Mouse (Mus musculus): ENCODE measurements around the gene Atraid. TPM values are rescaled to one million over a fixed set of nuclear protein-coding genes. Genes with fewer than 3 reads are reported as not detected.
"Not testable (repeated sequence)": the region's sequence is repeated elsewhere in the genome, so short reads cannot be mapped to it uniquely, and the experiment has no call there.

The Atraid gene
- polyA plus RNA-seq, 1 experiment, result 110 TPM

DNA sequence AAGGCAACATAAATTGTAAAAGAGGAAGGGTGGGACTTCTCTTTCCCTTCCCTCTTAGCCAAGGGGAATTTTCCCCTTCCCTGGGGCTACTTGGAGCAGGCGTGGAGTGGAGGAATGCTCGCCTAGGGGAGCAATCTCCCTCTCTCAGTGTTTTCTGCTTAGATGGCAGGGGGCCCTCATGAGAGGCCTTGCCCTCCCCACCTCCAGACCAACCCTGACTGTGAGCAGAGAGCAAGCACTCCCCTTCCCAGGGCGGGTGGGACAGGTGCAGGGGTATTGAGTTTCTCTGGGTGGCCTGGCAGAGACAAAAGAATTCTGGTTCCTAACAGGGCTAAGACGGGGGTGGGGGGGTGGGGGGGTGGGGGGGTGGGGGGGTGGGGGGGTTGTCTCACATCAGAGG, 24.9 kb upstream of the Atraid start:
- TF ChIP-seq POLR2A (IDR thresholded peaks at IDR 0.05; ENCODE audit: low read depth, low read length) (no peak), CTCF (IDR thresholded peaks at IDR 0.05; ENCODE audit: borderline replicate concordance, insufficient read depth, low read length) (no peak)
- Histone ChIP-seq H3K4me3 (ENCODE audit: insufficient read depth, low read length) (no peak overlapping the region), H3K27ac (ENCODE audit: insufficient read depth, low read length) (no peak overlapping the region), H3K4me1 (ENCODE audit: control insufficient read depth, insufficient read depth, low read length) (no peaks in the 10 kb centered on the region)

DNA sequence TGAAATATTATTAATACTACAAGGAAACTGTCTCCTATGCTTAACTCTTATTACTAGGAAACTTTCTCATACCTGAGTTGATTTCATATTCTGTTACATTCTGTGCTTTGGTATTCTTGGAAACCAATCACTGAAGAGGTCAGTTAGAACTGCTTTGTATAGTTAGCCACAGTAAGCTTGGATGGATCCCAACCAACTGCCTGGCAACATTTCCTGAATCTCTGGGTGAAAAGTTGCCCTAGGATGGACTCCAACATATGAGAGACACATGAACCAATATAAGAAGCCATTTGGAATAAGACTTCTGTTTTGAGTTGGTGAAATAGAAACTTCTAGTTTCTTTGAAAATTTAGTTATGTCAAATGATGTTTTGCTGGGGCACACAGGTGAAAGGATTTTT, 23.5 kb upstream of the Atraid start:
- no peak overlapping the region for H3K4me3 ChIP-seq (ENCODE audit: insufficient read depth, low read length)
- TF ChIP-seq POLR2A (IDR thresholded peaks at IDR 0.05; ENCODE audit: low read depth, low read length), result no peak
- no peak for TF ChIP-seq CTCF (IDR thresholded peaks at IDR 0.05; ENCODE audit: borderline replicate concordance, insufficient read depth, low read length)
- H3K27ac ChIP-seq (ENCODE audit: insufficient read depth, low read length), result no peak overlapping the region
- H3K4me1 ChIP-seq (ENCODE audit: control insufficient read depth, insufficient read depth, low read length), result no peaks in the 10 kb centered on the region

DNA sequence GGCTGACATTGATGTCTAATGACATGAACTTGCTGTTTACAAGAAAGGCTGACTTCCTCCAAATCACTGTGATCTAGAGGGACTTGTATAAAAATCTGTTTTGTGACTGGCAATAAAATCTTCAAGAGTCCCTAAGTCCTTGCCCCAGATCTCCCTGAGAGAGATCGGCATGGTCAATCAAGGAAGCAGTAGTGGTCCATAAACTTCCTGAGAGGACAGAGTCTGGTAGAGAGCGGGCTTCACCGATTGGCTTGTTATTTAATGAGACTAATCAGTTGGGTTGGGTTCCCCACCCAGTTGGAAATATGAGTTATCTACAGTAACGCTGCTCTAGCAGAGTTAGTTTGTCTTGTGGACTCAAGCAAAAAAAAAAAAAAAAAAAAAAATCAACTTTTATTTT, 17.2 kb upstream of the Atraid start:
- no peaks in the 10 kb centered on the region for H3K4me1 ChIP-seq (ENCODE audit: control insufficient read depth, insufficient read depth, low read length)

DNA sequence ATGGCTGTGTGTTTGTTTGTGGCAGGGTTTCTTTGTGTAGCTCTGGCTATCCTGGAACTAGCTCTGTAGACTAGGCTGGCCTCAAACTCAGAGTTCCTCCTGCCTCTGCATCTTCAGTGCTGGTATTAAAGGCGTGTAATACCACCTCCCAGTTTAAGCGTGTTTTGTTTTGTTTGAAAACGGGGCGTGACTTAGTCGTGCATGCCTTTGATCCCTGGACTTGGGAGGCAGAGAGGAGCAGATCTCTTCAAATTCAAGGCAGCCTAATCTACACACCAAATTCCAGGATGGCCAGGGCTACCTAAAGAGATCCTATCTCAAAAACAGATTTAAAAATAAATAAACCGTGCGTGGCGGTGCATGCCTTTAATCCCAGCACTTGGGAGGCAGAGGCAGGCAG, 16.6 kb upstream of the Atraid start:
- no peak overlapping the region for H3K27ac ChIP-seq (ENCODE audit: insufficient read depth, low read length)
- no peaks in the 10 kb centered on the region for H3K4me1 ChIP-seq (ENCODE audit: control insufficient read depth, insufficient read depth, low read length)
- no peak for TF ChIP-seq POLR2A (IDR thresholded peaks at IDR 0.05; ENCODE audit: low read depth, low read length)
- TF ChIP-seq CTCF (IDR thresholded peaks at IDR 0.05; ENCODE audit: borderline replicate concordance, insufficient read depth, low read length), result no peak
- no peak overlapping the region for H3K4me3 ChIP-seq (ENCODE audit: insufficient read depth, low read length)

More for the DNA sequence above, 17.2 kb upstream of the Atraid start:
- H3K4me3 ChIP-seq (ENCODE audit: insufficient read depth, low read length), result no peak overlapping the region
- H3K27ac ChIP-seq (ENCODE audit: insufficient read depth, low read length), result no peak overlapping the region
- TF ChIP-seq POLR2A (IDR thresholded peaks at IDR 0.05; ENCODE audit: low read depth, low read length), result no peak
- no peak for TF ChIP-seq CTCF (IDR thresholded peaks at IDR 0.05; ENCODE audit: borderline replicate concordance, insufficient read depth, low read length)

DNA sequence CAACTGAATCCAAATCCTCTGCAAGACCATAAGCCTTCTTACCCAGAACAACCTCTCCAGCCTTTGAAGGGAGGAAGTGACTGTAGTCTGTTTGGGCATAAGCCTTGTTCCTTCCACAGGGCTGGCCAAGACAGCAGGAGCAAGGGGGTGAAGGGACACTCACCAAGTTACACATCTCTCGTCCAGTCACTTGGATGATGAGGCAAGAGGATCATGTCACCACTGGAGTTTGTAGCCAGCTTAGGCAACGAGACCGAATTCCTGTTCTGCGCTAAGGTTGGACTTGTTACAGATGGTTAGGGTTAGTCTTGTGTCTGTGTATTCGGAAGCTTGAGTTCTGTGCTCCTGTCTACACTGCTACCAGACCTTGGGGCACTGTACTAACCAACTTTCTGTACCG, 13.4 kb upstream of the Atraid start:
- TF ChIP-seq CTCF (IDR thresholded peaks at IDR 0.05; ENCODE audit: borderline replicate concordance, insufficient read depth, low read length) (no peak), POLR2A (IDR thresholded peaks at IDR 0.05; ENCODE audit: low read depth, low read length) (no peak)
- no peak overlapping the region for H3K4me3 ChIP-seq (ENCODE audit: insufficient read depth, low read length)
- no peak overlapping the region for H3K27ac ChIP-seq (ENCODE audit: insufficient read depth, low read length)
- no peaks in the 10 kb centered on the region for H3K4me1 ChIP-seq (ENCODE audit: control insufficient read depth, insufficient read depth, low read length)

DNA sequence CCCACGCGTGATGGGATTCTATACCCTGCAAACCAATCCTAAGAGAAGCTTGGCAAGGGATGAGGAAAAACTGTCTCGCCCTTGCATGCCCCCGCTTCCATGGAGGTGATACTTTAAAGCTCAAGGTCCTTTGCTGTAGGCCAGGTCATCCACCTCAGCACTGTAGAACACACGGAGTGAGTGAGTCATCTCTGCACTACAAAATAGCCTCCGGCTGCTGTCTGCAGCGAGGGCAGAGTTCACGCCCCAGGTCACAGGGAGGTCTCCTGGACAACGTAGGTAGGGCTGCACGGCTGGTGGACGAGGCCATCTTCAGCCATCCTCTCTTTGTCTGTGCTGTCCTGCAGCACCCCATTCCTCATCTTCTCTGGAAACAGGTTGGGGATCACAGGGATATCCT, 11.6 kb upstream of the Atraid start:
- not testable (repeated sequence) for H3K27ac ChIP-seq (ENCODE audit: insufficient read depth, low read length); H3K4me1 ChIP-seq (ENCODE audit: control insufficient read depth, insufficient read depth, low read length); H3K4me3 ChIP-seq (ENCODE audit: insufficient read depth, low read length)

DNA sequence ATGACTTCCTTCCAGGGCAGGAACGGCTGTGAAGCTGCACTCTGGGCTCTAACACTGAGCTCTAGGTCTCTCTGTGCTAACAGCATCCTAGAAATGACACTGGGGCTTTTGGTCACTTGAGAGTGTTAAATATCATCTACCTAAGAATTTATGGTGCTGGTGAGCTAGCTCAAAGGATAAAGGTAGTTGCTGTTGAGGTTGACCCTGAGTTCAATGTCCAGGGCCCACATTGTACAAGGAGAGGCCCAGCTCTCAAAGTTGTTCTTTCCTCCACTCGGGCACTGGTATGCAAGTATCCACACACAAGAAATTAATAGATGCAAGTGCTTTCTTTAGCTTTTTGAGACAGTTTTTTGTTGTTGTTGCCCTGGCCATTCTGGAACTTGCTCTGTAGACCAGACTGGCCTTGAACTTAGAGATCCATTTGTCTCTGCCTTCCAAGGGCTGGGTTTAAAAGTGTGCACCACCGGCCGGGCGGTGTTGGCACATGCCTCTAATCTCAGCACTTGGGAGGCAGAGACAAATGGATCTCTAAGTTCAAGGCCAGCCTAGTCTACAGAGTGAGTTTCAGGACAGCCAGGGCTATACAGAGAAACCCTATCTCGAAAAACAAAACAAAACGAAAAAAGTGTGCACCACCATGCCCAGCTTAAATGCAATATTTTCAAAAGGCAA, 9.8 kb upstream of the Atraid start:
- no peak for TF ChIP-seq POLR2A (IDR thresholded peaks at IDR 0.05; ENCODE audit: low read depth, low read length)
- TF ChIP-seq CTCF (IDR thresholded peaks at IDR 0.05; ENCODE audit: borderline replicate concordance, insufficient read depth, low read length), result no peak
- no peak overlapping the region for H3K4me3 ChIP-seq (ENCODE audit: insufficient read depth, low read length)

DNA sequence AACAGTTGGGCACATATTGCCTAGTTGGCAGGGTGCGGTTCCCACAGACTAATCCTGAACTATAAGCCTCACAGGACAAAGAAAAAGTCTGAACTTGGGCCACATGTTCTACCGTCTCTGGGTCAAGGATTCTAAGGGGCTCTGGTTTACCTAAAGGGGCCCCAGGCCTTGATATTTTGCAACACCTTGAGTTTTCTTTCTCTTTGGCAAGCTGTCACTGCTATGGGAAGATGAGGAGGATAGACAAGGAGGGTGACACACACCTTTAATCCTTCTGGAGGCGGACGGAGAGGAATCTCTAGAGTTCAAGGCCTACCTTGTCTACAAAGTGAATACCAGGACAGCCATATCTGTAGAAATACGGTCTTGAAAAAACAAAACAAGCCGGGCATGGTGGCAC, 1.7 kb upstream of the Atraid start:
- Histone ChIP-seq H3K4me3 (ENCODE audit: insufficient read depth, low read length) (no peak overlapping the region), H3K4me1 (ENCODE audit: control insufficient read depth, insufficient read depth, low read length) (no peaks in the 10 kb centered on the region), H3K27ac (ENCODE audit: insufficient read depth, low read length) (no peak overlapping the region)
- TF ChIP-seq CTCF (IDR thresholded peaks at IDR 0.05; ENCODE audit: borderline replicate concordance, insufficient read depth, low read length) (no peak), POLR2A (IDR thresholded peaks at IDR 0.05; ENCODE audit: low read depth, low read length) (no peak)

More for the DNA sequence above, 9.8 kb upstream of the Atraid start:
- H3K4me1 ChIP-seq (ENCODE audit: control insufficient read depth, insufficient read depth, low read length), result no peaks in the 10 kb centered on the region
- H3K27ac ChIP-seq (ENCODE audit: insufficient read depth, low read length), result no peak overlapping the region

DNA sequence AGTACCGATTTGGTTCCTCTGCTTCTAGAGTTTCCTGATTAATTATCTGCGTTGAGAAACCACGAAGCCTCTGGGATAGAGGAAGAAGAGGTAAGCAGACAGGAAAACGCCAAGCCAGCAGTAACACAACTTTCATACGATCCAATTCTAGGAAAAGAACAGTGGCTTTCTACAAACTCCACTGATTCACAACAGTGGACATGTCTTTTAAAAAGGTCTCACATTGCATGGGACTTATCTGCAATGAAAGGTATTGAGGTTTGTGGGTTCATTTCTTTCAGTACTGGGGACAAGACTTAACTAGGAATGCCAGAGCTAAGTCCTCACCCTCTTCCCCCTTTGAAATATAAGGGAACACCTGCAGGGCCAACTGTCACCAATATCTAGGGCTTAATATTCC, 1.0 kb upstream of the Atraid start:
- no peaks in the 10 kb centered on the region for H3K4me1 ChIP-seq (ENCODE audit: control insufficient read depth, insufficient read depth, low read length)
- no peak for TF ChIP-seq POLR2A (IDR thresholded peaks at IDR 0.05; ENCODE audit: low read depth, low read length)
- no peak for TF ChIP-seq CTCF (IDR thresholded peaks at IDR 0.05; ENCODE audit: borderline replicate concordance, insufficient read depth, low read length)
- no peak overlapping the region for H3K27ac ChIP-seq (ENCODE audit: insufficient read depth, low read length)
- peak overlapping the region; percentile 63 for H3K4me3 ChIP-seq (ENCODE audit: insufficient read depth, low read length)

DNA sequence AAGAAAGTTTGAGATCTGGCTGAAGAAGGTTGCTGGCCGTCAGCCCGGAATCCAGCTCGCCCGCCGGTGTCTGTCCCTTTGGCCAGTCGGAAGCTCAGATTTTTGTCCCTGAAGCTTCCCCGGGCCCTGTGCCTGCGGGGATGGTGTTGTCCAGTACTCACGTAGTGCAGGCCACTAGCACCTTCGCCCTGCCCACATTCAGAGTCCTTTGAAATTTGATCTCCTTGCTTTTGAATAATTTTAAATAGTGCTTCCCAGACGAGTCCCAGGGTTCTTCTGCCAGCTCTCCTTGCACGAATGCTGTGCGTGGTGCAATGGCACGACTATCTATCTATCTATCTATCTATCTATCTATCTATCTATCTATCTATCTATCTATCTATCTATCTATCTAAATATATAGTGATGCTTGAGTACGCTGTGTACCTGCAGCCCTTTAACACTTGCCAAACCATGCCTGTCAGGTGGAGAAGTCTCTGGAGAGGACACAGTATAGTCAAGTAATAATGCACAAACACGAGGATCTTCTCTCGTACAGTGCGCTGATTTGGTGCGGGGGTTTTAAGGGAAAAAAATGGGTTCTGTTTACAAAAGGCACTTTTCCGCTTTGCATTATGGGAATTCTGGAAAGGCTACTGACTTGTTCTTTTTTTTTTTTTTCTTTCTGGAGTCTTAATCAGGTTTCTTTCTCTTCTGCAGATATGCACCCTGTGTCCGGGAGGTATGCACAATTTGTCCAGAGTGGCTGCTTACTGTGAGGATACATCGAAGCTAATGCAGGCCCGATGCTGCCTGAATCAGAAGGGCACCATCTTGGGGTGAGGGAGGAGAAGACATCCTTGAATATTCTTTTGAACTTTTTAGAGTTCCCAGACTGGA, 890 bp downstream of the Atraid start, which contains the start of gene Slc5a6:
Gene Slc5a6 (minus strand): TSS at position 162 of the 879 bp plus-strand sequence.
- peak within 1 kb of the TSS; percentile 91 for H3K27ac ChIP-seq (ENCODE audit: insufficient read depth, low read length)
- H3K4me1 ChIP-seq (ENCODE audit: control insufficient read depth, insufficient read depth, low read length), result no peaks in the 10 kb centered on the region
- TF ChIP-seq CTCF (IDR thresholded peaks at IDR 0.05; ENCODE audit: borderline replicate concordance, insufficient read depth, low read length) (peak; percentile 45; the same call in 1 of the 2 replicates), POLR2A (IDR thresholded peaks at IDR 0.05; ENCODE audit: low read depth, low read length) (0 out of 2 replicates have a peak, but pooled peaks have one; percentile 38)

More for the DNA sequence above, 890 bp downstream of the Atraid start, which contains the start of gene Slc5a6:
- H3K4me3 ChIP-seq (ENCODE audit: insufficient read depth, low read length), result peak within 1 kb of the TSS; percentile 80

Measured in embryonic fibroblast, embryonic 13.5 days (primary cell).